Mouse (Mus musculus) E14TG2a.4 (cell line): ENCODE data around the gene Rpl9-ps1.

ENCODE experiments used
- CTCF ChIP-seq: conservative IDR thresholded peaks from 2 replicates; pipeline ENCODE4 v1.5.1; 2014; ENCODE audit warnings: low read length
- NANOG ChIP-seq: IDR thresholded peaks from 2 replicates; pipeline ENCODE4 v1.6.1; 2014; ENCODE audit warnings: borderline replicate concordance, low read length, mixed read lengths

- TF ChIP-seq CTCF: no peak
- TF ChIP-seq NANOG: no peak
These were observed 12.7 kb downstream of the Rpl9-ps1 start for GRCm38 (mm10) chr11:83632744-83633143.
